ENCODE assay signal across 9 mouse cellular contexts in genomic region chr6:45026011-45026682, GRCm38 (mm10). TPM values are rescaled to one million over a fixed set of nuclear protein-coding genes. Genes with fewer than 3 reads are reported as not detected.
DNase-seq lines count a peak whose midpoint lies in the region; ATAC-seq and TF ChIP-seq lines count a peak whose summit lies in the region.
"Had no signal": no experiment of that assay in that cellular context is flagged by ENCODE, and none has a peak within 500 bp of the region (broad histone marks: within the 10 kb centered on the region; RNA-seq: fewer than 3 reads in every experiment).

No protein-coding gene starts in this region.

- no peak overlapping the region for H3K4me3 ChIP-seq in ES-E14 (ENCODE audit: insufficient read depth in 1 of 2, low read depth in 1 of 2, low read length in 2 of 2, poor library complexity in 1 of 2, severe bottlenecking in 1 of 2)
- H3K4me3 ChIP-seq in cerebellum, adult 2 months (replicated peaks; ENCODE audit: insufficient read depth, low read depth, low read length), result no peak overlapping the region
- H3K4me3 ChIP-seq in forebrain, embryonic 16.5 days (replicated peaks; ENCODE audit: low read length), result no peak overlapping the region

- H3K36me3 ChIP-seq in ES-E14 (ENCODE audit: control insufficient read depth, insufficient read depth, low read length, poor library complexity, severe bottlenecking), result no peaks in the 10 kb centered on the region
- no peaks in the 10 kb centered on the region for H3K36me3 ChIP-seq in forebrain, embryonic 16.5 days (ENCODE audit: control insufficient read depth, insufficient read depth)

- TF ChIP-seq POLR2A in cerebellum, adult 2 months (IDR thresholded peaks at IDR 0.05; ENCODE audit: borderline replicate concordance, insufficient read depth, low read length), result no peak

- no peak overlapping the region for H3K4me2 ChIP-seq in forebrain, embryonic 16.5 days (ENCODE audit: low read length)

- DNase-seq in A20 (ENCODE audit: low read depth, low spot score) (peak; percentile 45), ES-E14 (ENCODE audit: low read depth, low spot score) (peak; percentile 21)
- peak; percentile 39 to 42 for DNase-seq in cerebellum, adult 2 months
- peak; percentile 23 for DNase-seq in kidney, postnatal 14 days
- peak; percentile 20 for DNase-seq in lung, postnatal 36 days
- DNase-seq in right cerebral cortex, postnatal 14 days, result peak; percentile 38
- DNase-seq in urinary bladder, postnatal 4 days (ENCODE audit: low spot score in 2 of 2), result no peak

- ATAC-seq in forebrain, embryonic 16.5 days, result peak; percentile 88

- H3K4me1 ChIP-seq in ES-E14 (ENCODE audit: control insufficient read depth in 2 of 2, insufficient read depth in 2 of 2, low read length in 2 of 2, poor library complexity in 1 of 2), result no peaks in the 10 kb centered on the region
- no peaks in the 10 kb centered on the region; the same call in 1 of the 2 replicates for H3K4me1 ChIP-seq in cerebellum, adult 2 months (ENCODE audit: control insufficient read depth, insufficient read depth, low read length)
- no peaks in the 10 kb centered on the region for H3K4me1 ChIP-seq in forebrain, embryonic 16.5 days (replicated peaks; ENCODE audit: control insufficient read depth, insufficient read depth, low read length)

- H3K27ac ChIP-seq in ES-E14 (ENCODE audit: insufficient read depth, low read depth, low read length, poor library complexity, severe bottlenecking), result no peak overlapping the region
- H3K27ac ChIP-seq in cerebellum, adult 2 months (ENCODE audit: insufficient read depth, low read length), result no peak overlapping the region
- no peak overlapping the region for H3K27ac ChIP-seq in forebrain, embryonic 16.5 days (ENCODE audit: low read length)
- H3K27ac ChIP-seq: macrophage had no signal

- H3K27me3 ChIP-seq in cerebellum, adult 2 months (ENCODE audit: control insufficient read depth, insufficient read depth, low read length), result no peaks in the 10 kb centered on the region
- no peaks in the 10 kb centered on the region for H3K27me3 ChIP-seq in forebrain, embryonic 16.5 days (replicated peaks; ENCODE audit: control insufficient read depth, insufficient read depth, low read length)

- 23% methylated on average over 9 of the region's 9 CpGs for WGBS in cerebellum, adult 2 months
- 26% methylated on average over 9 of the region's 9 CpGs for WGBS in forebrain, embryonic 16.5 days

- H3K9ac ChIP-seq in ES-E14 (ENCODE audit: insufficient read depth, low read depth, low read length, poor library complexity, severe bottlenecking), result no peak overlapping the region
- H3K9ac ChIP-seq in forebrain, embryonic 16.5 days (replicated peaks; ENCODE audit: low read depth, low read length), result no peak overlapping the region

- H3K9me3 ChIP-seq in ES-E14 (ENCODE audit: control insufficient read depth, insufficient read depth, low read depth, low read length), result no peaks in the 10 kb centered on the region
- no peaks in the 10 kb centered on the region for H3K9me3 ChIP-seq in forebrain, embryonic 16.5 days (ENCODE audit: control insufficient read depth, low read length)

- in situ Hi-C loops in ES-E14 (cut with MboI; ENCODE audit: low sequenced_read_pairs in 2 of 2, unreplicated experiment in 2 of 2), result no loop called here

- TF ChIP-seq CTCF in cerebellum, adult 2 months (IDR thresholded peaks at IDR 0.05; ENCODE audit: borderline replicate concordance, insufficient read depth, low read depth, low read length), result peak; percentile 69

TF ChIP-seq in ES-E14, 5 proteins besides CTCF, POLR2A, EP300 and RAD21:
- no peak for TF ChIP-seq HCFC1 (IDR thresholded peaks at IDR 0.05; ENCODE audit: borderline replicate concordance, insufficient read depth, low read length)
- TF ChIP-seq CHD2 (IDR thresholded peaks at IDR 0.05; ENCODE audit: low read depth, low read length), result no peak
- no peak for TF ChIP-seq MAFK (IDR thresholded peaks at IDR 0.05; ENCODE audit: insufficient read depth, low read depth, low read length)
- peak; percentile 54; the same call in 1 of the 2 replicates for TF ChIP-seq ZC3H11A (IDR thresholded peaks at IDR 0.05; ENCODE audit: borderline replicate concordance, low read depth, low read length)

RNA-seq across cellular contexts. Expression of gene Cntnap2, which starts 33.0 kb away (rescaled TPM):
- total RNA-seq in ES-E14 (2012; rRNA removed), result 3.9 and 7.9 TPM in 2 replicates
- 28.5 and 32.4 TPM in 2 replicates for polyA plus RNA-seq in cerebellum, adult 2 months (2012; rRNA removed)
- 49.8 and 72.7 TPM in 2 replicates for polyA plus RNA-seq in forebrain, embryonic 16.5 days (2015; fragmentation: Nextera tagmentation; extraction: Ambion mirVana)
- polyA plus RNA-seq: macrophage had no signal

Comparison
In these comparisons a context has a peak if more than half of its experiments do, and no peak if none do; other contexts are left out.
1. DNase-seq: peak in A20 (single experiment), ES-E14 (single experiment), cerebellum, adult 2 months (2 of 2), kidney, postnatal 14 days (single experiment), lung, postnatal 36 days (single experiment) and right cerebral cortex, postnatal 14 days (single experiment); none in urinary bladder, postnatal 4 days (0 of 2).